Comparison of ENCODE assay signal across 16 mouse cellular contexts in genomic region chr19:40298574-40298973, GRCm38 (mm10). TPM values are rescaled to one million over a fixed set of nuclear protein-coding genes. Genes with fewer than 3 reads are reported as not detected.
DNase-seq lines count a peak whose midpoint lies in the region; ATAC-seq and TF ChIP-seq lines count a peak whose summit lies in the region.
"Had no signal": no experiment of that assay in that cellular context is flagged by ENCODE, and none has a peak within 500 bp of the region (broad histone marks: within the 10 kb centered on the region; RNA-seq: fewer than 3 reads in every experiment).

No protein-coding gene starts in this region.

- no peak for TF ChIP-seq CTCF in small intestine, adult 2 months (IDR thresholded peaks at IDR 0.05; ENCODE audit: extremely low read depth, insufficient read length, insufficient replicate concordance, low read depth, low read length)

- H3K9me3 ChIP-seq in heart, embryonic 11.5 days (replicated peaks; ENCODE audit: control insufficient read depth, low read length), result no peaks in the 10 kb centered on the region
- no peaks in the 10 kb centered on the region for H3K9me3 ChIP-seq in midbrain, embryonic 10.5 days (replicated peaks)
- no peaks in the 10 kb centered on the region for H3K9me3 ChIP-seq in midbrain, embryonic 14.5 days (ENCODE audit: control insufficient read depth, low read length)
- H3K9me3 ChIP-seq in midbrain, embryonic 13.5 days, result no peaks in the 10 kb centered on the region
- H3K9me3 ChIP-seq: embryonic facial prominence, embryonic 15.5 days; limb, embryonic 15.5 days; megakaryocyte, embryonic 14.5 days had no signal

- no peak overlapping the region for H3K4me3 ChIP-seq in heart, embryonic 11.5 days (ENCODE audit: low read depth, low read length)
- H3K4me3 ChIP-seq in midbrain, embryonic 10.5 days, result no peak overlapping the region
- no peak overlapping the region for H3K4me3 ChIP-seq in midbrain, embryonic 14.5 days (replicated peaks; ENCODE audit: low read depth, low read length)
- H3K4me3 ChIP-seq in small intestine, adult 2 months (ENCODE audit: low read depth, low read length), result no peak overlapping the region
- no peak overlapping the region for H3K4me3 ChIP-seq in midbrain, embryonic 13.5 days (replicated peaks)
- H3K4me3 ChIP-seq: embryonic facial prominence, embryonic 15.5 days; limb, embryonic 15.5 days; megakaryocyte, embryonic 14.5 days had no signal

- TF ChIP-seq POLR2A in small intestine, adult 2 months (IDR thresholded peaks at IDR 0.05; ENCODE audit: low read depth, low read length), result no peak

- H3K4me2 ChIP-seq in heart, embryonic 11.5 days, result peak overlapping the region; percentile 44; the same call in 1 of the 2 replicates
- H3K4me2 ChIP-seq in midbrain, embryonic 14.5 days (ENCODE audit: low read length), result no peak overlapping the region
- no peak overlapping the region for H3K4me2 ChIP-seq in midbrain, embryonic 13.5 days (replicated peaks)
- H3K4me2 ChIP-seq: embryonic facial prominence, embryonic 15.5 days; limb, embryonic 15.5 days had no signal

- H3K4me1 ChIP-seq in heart, embryonic 11.5 days (ENCODE audit: control insufficient read depth, insufficient read depth, low read length), result peaks cover 39% of the 10 kb centered on the region
- H3K4me1 ChIP-seq in midbrain, embryonic 10.5 days, result peaks cover 10% of the 10 kb centered on the region
- no peaks in the 10 kb centered on the region for H3K4me1 ChIP-seq in midbrain, embryonic 14.5 days (ENCODE audit: control insufficient read depth, insufficient read depth, low read length)
- H3K4me1 ChIP-seq in small intestine, adult 2 months (ENCODE audit: control insufficient read depth, insufficient read depth, insufficient read length, low read length), result peaks cover 11% of the 10 kb centered on the region; the same call in 1 of the 2 replicates
- no peaks in the 10 kb centered on the region for H3K4me1 ChIP-seq in midbrain, embryonic 13.5 days (replicated peaks)

- no peak for ATAC-seq in heart, embryonic 11.5 days (replicated peaks; ENCODE audit: insufficient number of reproducible peaks, low FRiP score, low TSS enrichment)
- ATAC-seq in midbrain, embryonic 14.5 days (ENCODE audit: low FRiP score, low TSS enrichment), result no peak
- ATAC-seq in midbrain, embryonic 13.5 days, result no peak

- peak overlapping the region; percentile 59 for H3K9ac ChIP-seq in heart, embryonic 11.5 days (ENCODE audit: low read depth, low read length)
- H3K9ac ChIP-seq in midbrain, embryonic 14.5 days (replicated peaks; ENCODE audit: low read length), result no peak overlapping the region
- no peak overlapping the region for H3K9ac ChIP-seq in midbrain, embryonic 13.5 days (replicated peaks)
- H3K9ac ChIP-seq: embryonic facial prominence, embryonic 15.5 days; limb, embryonic 15.5 days had no signal

- intact Hi-C loops in heart, postnatal 14 days (cut with DNase I), result no loop called here
- intact Hi-C loops in left cerebral cortex, postnatal 25 days (cut with DNase I), result no loop called here

- DNase-seq in heart, postnatal 14 days, result no peak
- no peak for DNase-seq in midbrain, embryonic 10.5 days (ENCODE audit: low spot score)
- no peak for DNase-seq in midbrain, embryonic 14.5 days
- DNase-seq in left cerebral cortex, postnatal 25 days (ENCODE audit: low spot score in 2 of 2), result peak; percentile 64 to 95
- no peak for DNase-seq in ovary, adult 18-20 months (ENCODE audit: low spot score)
- DNase-seq: cerebellum, postnatal 36 days; kidney, adult 11 months; kidney, postnatal 36 days; thymus, postnatal 14 days had no signal

- 79% methylated on average over 2 of the region's 2 CpGs for WGBS in heart, embryonic 11.5 days (ENCODE audit: insufficient replicate concordance)
- 84% methylated on average over 2 of the region's 2 CpGs for WGBS in midbrain, embryonic 10.5 days
- WGBS in midbrain, embryonic 14.5 days, result 68% methylated on average over 2 of the region's 2 CpGs
- WGBS in small intestine, adult 2 months, result 32% methylated on average over 2 of the region's 2 CpGs
- WGBS in midbrain, embryonic 13.5 days, result 76% methylated on average over 2 of the region's 2 CpGs

- no peaks in the 10 kb centered on the region for H3K27me3 ChIP-seq in heart, embryonic 11.5 days (ENCODE audit: control insufficient read depth, insufficient read depth, low read length)
- no peaks in the 10 kb centered on the region for H3K27me3 ChIP-seq in midbrain, embryonic 10.5 days (ENCODE audit: low read depth, poor library complexity, severe bottlenecking)
- no peaks in the 10 kb centered on the region for H3K27me3 ChIP-seq in midbrain, embryonic 14.5 days (ENCODE audit: control insufficient read depth, insufficient read depth, low read length)
- no peaks in the 10 kb centered on the region for H3K27me3 ChIP-seq in small intestine, adult 2 months (ENCODE audit: control insufficient read depth, insufficient read depth, low read length)
- H3K27me3 ChIP-seq in midbrain, embryonic 13.5 days, result no peaks in the 10 kb centered on the region
- H3K27me3 ChIP-seq: embryonic facial prominence, embryonic 15.5 days; limb, embryonic 15.5 days had no signal

- no peaks in the 10 kb centered on the region; the same call in 1 of the 2 replicates for H3K36me3 ChIP-seq in heart, embryonic 11.5 days (ENCODE audit: control insufficient read depth, insufficient read depth, low read length)
- 0 out of 2 replicates have a peak, but pooled peaks cover 2% of the 10 kb centered on the region for H3K36me3 ChIP-seq in midbrain, embryonic 10.5 days
- H3K36me3 ChIP-seq in midbrain, embryonic 14.5 days (ENCODE audit: control insufficient read depth, insufficient read depth, low read length), result peaks cover 19% of the 10 kb centered on the region
- peaks cover 4% of the 10 kb centered on the region for H3K36me3 ChIP-seq in small intestine, adult 2 months (ENCODE audit: control insufficient read depth, insufficient read depth, low read length)
- peaks cover 21% of the 10 kb centered on the region for H3K36me3 ChIP-seq in midbrain, embryonic 13.5 days
- H3K36me3 ChIP-seq: embryonic facial prominence, embryonic 15.5 days; limb, embryonic 15.5 days had no signal

- H3K27ac ChIP-seq in heart, embryonic 11.5 days (ENCODE audit: low read depth, low read length), result peak overlapping the region; percentile 85
- H3K27ac ChIP-seq in midbrain, embryonic 10.5 days (replicated peaks), result 0 out of 2 replicates have a peak overlapping the region, but pooled peaks have one; percentile 14
- H3K27ac ChIP-seq in midbrain, embryonic 14.5 days (replicated peaks; ENCODE audit: low read depth, low read length), result no peak overlapping the region
- peak overlapping the region; percentile 89 for H3K27ac ChIP-seq in small intestine, adult 2 months (ENCODE audit: insufficient read depth, low read depth, low read length)
- H3K27ac ChIP-seq in midbrain, embryonic 13.5 days, result no peak overlapping the region
- H3K27ac ChIP-seq: embryonic facial prominence, embryonic 15.5 days; limb, embryonic 15.5 days had no signal

RNA-seq across cellular contexts. Expression of gene Pdlim1, which starts 26.9 kb away (rescaled TPM):
- 318 and 322 TPM in 2 replicates for polyA plus RNA-seq in heart, embryonic 11.5 days (2014; fragmentation: Nextera tagmentation; extraction: Ambion mirVana)
- total RNA-seq in heart, postnatal 14 days (2021), result 100 to 1,000 TPM; 143 to 187 TPM
- 97.3 and 109 TPM in 2 replicates for polyA plus RNA-seq in midbrain, embryonic 10.5 days (2016; fragmentation: Nextera tagmentation; extraction: Ambion mirVana)
- 4.8 and 12.7 TPM in 2 replicates for polyA plus RNA-seq in midbrain, embryonic 14.5 days (2014; fragmentation: Nextera tagmentation; extraction: Ambion mirVana)
- 10 to 100 TPM; 15.0 to 15.8 TPM for total RNA-seq in left cerebral cortex, postnatal 25 days (2021)
- 92.8 and 353 TPM in 2 replicates for polyA plus RNA-seq in small intestine, adult 2 months (2012; rRNA removed)
- polyA plus RNA-seq in midbrain, embryonic 13.5 days (2015; fragmentation: Nextera tagmentation; extraction: Ambion mirVana), result 17.7 and 19.4 TPM in 2 replicates
- total RNA-seq: MEL had no signal

Comparison
In these comparisons a context has a peak if more than half of its experiments do, and no peak if none do; other contexts are left out.
1. H3K27ac ChIP-seq: peak in heart, embryonic 11.5 days (single experiment), midbrain, embryonic 10.5 days (single experiment) and small intestine, adult 2 months (single experiment); none in midbrain, embryonic 14.5 days (single experiment) and midbrain, embryonic 13.5 days (single experiment).
2. DNase-seq: peak in left cerebral cortex, postnatal 25 days (2 of 2); none in heart, postnatal 14 days (0 of 2), midbrain, embryonic 10.5 days (single experiment), midbrain, embryonic 14.5 days (single experiment) and ovary, adult 18-20 months (single experiment).